Mouse (Mus musculus): ENCODE data around the gene Hoxa9.

- TF ChIP-seq MAFK (IDR thresholded peaks at IDR 0.05; ENCODE audit: insufficient read depth, low read depth, low read length) = no peak
- no peak for TF ChIP-seq ZC3H11A (IDR thresholded peaks at IDR 0.05; ENCODE audit: borderline replicate concordance, low read depth, low read length)
- TF ChIP-seq CHD2 (IDR thresholded peaks at IDR 0.05; ENCODE audit: low read depth, low read length) = no peak
Measured at GRCm38 (mm10) chr6:52186500-52186899, 44.4 kb downstream of the Hoxa9 start.
